Mouse (Mus musculus) thymus, postnatal 10 days (tissue): ENCODE measurements around the gene Creg1.
A peak's percentile ranks its signal among the peaks of the same experiment; 100 is the strongest.

Source experiments
- DNase-seq, 2 experiments: peaks; one replicate each; pipeline ENCODE4 v3.0.0; 2021; ENCODE audit warnings: low spot score in 2 of 2

Creg1 gene

DNA sequence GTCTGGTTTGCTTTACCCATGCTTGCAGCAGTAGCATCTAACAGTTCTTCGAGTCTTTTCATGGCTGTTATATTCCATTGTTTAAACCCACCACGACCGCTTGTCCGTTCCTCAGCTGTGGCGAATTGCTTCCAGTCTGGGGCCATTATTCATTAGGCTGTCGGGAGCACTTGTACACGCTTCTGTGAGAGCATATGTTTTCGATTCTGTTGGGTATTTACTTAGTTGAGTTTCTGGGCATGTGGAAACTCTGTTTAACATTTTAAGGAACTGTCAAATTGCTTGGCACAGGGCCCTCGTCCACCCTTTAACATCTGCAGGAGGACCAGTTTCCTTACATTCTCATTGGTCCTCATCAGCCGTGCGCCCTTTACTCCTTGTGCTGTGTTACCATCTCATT lies 22.8 kb downstream of the Creg1 start:
- DNase-seq, result no peak

- peak; percentile 79 to 80 for DNase-seq
Observed at GRCm38 (mm10) chr1:165788511-165788910, 25.0 kb downstream of the Creg1 start, which contains the start of gene Cd247. Cd247 (plus strand) TSS chr1:165788681.

DNA sequence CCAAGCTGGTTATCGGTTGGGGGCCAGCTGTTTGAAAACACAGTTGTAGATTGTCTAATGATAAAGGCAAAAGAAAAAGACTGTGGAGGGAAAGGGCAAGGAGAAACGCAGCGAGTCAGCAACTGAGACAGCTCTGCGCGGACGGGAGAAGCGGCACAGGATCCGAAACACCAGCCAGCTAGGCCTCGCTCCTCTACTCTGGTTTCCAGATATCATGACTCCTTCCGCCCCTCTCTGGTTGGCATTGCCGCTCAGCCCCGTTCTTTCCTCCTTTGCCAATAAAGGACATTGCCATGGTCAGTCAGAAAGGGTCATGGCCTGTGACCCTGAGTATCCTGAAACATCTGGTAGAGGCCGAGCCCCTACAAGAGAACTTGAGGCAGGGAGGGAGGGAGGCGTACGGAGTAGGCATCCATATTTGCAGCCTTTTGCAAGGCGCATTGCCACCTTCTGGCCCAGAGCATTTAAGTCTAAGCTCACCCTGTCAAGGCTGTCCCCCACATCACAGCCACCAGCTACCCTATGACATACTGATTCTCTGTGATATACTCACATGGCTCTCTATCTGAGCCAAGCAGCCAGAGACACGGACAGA lies 25.6 kb downstream of the Creg1 start:
- peak; percentile 53 for DNase-seq

GRCm38 (mm10) chr1:165789963-165790362 lies 26.4 kb downstream of the Creg1 start:
- DNase-seq, result peak; percentile 33 to 42

- no peak for DNase-seq
Observed at GRCm38 (mm10) chr1:165790461-165791210, 27.1 kb downstream of the Creg1 start.

DNA sequence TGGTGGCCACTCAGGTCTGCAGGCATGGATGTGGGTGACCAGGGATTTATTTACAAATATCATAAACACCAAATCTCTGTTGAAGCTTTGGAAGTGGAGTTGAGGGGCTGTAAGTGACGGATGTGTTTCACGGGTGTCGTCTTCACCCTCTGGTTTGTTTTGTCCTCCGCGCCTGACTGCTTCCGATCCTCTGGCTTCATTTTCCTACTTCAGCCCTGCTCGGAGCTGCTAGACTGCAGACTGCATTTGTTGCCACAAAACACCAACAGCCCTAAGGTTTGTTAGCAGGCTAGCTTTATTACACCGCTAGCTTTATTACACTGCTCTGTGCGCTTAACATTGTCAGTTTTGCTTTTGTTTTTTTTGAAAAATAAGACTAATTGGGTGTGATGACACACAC lies 27.9 kb downstream of the Creg1 start:
- DNase-seq, result no peak

- peak; percentile 74 to 84 for DNase-seq
Observed at GRCm38 (mm10) chr1:165801709-165802310, 38.3 kb downstream of the Creg1 start.

GRCm38 (mm10) chr1:165803107-165803506 lies 39.6 kb downstream of the Creg1 start:
- peak; percentile 77 to 81 for DNase-seq

DNA sequence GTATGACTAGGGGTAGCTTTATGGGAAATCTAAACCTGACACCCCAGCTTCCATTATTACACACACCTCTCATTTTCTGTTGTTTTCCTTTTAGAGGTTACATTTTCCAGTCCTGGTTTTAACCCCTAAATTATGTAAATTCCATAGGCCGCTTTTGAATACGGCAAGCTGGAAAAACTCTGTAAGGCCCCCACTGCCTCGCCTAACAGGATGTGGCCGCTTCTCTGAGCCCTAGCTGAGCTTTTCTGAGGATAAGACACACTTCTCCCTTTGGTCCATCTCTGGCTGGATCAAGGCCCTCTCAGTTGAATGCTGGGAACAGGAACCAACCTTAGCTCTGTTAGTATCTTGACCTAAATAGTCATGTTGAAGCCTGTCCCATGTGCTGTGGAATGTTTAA lies 40.6 kb downstream of the Creg1 start:
- no peak for DNase-seq

DNA sequence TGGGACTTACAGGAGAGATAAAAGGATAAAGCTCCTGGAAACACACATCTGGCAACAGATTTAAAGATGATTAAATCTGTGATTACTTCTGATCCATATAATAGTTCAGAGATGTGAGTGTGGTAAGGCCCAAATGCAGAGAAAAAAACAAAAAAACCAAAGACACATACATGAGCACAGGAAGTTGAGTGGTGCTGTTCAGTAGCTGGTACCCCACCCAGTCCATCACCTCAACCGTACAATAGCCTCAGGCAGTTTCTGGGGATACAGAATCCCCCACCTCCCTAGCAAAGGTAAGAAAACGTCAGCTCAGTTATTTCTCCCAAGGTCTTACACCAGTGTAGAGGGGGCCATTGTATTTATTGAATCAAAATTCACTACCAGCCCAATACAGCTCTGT lies 47.1 kb downstream of the Creg1 start:
- no peak for DNase-seq

GRCm38 (mm10) chr1:165811170-165811569 lies 47.6 kb downstream of the Creg1 start:
- DNase-seq, result peak in 1 of 2 experiments; percentile 38

GRCm38 (mm10) chr1:165812775-165813174 lies 49.2 kb downstream of the Creg1 start:
- no peak for DNase-seq

DNA sequence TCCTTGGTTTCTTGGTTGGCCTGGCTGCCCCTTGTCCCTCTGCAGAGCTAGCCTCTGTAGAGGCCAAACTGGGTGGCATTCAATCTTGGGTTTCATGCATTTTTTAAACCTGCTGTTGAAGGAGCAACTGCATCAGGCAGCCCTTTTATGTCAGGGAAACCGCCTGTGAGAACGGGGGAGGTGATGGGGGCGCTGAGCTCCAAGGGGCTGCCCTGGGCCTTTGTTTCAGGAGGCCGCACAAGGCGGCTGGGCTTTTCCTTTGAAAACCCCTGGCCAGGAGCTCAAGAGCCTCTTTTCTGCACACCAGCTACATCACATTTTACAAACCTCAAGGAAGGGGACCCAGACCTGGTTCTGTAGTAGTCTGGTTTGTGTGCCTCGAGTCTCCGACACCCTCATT lies 50.6 kb downstream of the Creg1 start:
- DNase-seq, result peak in 1 of 2 experiments; percentile 40

DNA sequence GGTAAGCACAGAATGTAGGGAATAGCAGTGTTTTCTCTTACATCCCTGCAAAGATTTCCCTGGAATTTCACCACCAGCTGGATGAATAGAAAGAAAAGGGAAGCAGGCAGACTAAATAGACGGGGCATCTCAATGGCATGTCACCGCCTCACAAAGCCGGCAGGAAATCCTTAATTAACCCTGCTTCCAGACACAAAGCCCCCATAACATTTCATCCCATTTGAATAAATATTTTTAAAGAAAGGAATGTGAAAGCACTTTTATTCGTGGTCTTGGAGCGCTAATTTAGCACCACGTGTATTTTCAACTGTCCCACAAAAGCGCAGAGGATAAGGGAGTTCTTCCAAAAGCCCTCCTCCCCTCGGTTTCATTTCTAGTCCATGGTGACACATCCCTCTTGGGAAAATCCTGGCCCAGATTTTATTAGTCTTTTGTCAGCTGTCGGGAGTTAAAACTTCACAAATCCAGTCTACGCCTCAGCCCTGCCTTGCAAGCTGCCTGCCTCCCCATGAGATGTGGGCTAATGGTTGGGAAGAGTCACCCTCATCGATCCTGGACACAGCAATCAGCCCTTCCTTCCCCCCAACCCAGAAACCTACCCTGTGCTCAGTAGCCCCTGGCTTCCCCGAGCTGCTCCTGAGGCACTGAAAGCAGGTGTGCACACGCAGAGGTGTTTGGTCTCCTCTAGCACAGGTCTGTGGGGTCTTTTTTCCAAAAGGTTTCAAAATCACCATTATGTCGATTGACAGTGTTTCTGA lies 51.2 kb downstream of the Creg1 start:
- no peak for DNase-seq

DNA sequence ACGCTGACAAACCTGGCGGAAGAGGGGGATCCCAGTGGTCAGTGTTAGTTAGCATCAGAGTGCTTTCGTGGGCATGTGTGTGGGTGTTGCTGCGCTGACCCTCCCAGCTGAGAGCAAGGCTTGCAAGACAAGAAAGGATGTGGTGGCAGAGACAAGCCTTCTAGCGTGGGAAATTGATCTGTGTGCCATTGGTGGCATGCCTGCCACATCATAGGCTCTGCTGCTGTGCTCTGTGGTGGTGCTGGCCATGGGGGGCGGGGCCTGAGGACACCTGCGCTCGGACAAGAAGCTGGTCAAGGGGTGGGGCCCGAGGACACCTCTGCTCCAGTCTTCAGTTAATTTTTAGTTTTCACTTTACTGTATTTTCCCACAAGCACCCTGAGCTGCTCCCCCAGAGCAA lies 52.8 kb downstream of the Creg1 start:
- peak in 1 of 2 experiments; percentile 43 for DNase-seq

DNA sequence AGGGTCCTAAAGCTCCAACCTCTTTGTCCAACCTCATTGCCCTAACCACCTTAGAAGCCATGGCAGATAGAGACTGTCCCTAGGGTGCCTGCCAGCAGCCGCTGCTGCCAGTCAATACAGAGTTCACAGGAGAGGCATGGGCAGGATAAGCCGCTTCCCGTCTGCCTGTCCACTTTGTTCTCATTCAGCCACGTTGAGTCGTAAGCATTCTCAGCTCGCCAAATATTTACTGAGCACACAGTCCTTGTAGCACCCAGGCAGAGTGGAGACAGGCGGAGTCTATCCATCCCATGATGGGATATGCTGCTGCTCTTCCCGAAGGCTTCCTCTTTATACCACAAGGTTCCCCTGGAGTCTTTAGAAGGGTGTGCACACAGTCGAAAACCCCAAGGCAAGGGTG lies 53.7 kb downstream of the Creg1 start:
- no peak for DNase-seq

DNA sequence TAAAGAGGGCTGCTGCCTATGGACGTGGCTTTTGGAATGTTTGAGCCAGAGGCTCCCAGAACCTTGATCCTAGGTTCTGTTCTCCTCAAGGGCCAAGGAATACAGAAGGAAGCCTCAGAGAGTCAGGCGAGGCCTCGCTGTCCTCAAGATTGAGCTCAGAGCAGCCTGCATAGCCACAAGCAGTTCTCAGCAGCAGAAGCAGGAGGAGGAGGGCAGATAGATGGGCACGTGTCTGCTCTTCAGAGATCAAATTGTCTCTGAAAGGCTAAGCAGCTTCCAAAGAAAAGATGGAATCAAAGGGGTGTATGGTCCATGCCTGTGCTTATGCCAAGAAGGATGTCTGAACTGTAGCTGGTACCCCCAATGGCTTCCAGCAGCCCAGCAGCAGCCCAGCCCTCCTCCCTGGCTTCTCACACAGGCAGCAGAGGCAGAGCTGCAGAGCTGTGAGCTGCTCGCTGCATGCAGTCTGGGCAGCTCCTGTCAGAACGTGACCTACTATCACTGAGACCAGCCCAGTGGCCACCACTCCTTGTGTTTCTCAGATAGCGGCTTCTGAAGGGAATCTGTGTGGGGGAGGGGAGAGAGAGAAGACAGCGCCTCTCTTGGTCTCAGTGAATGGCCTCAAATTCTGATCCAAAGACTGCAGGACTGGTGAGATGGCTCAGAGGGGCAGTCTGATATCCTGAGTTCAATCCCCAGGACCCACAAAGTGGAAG lies 54.8 kb downstream of the Creg1 start:
- DNase-seq, result no peak

- no peak for DNase-seq
Observed at GRCm38 (mm10) chr1:165819147-165819546, 55.6 kb downstream of the Creg1 start.

GRCm38 (mm10) chr1:165822031-165822430 lies 58.5 kb downstream of the Creg1 start:
- no peak for DNase-seq
